Mouse (Mus musculus): Measurements from ENCODE around the gene Mtch1. TPM values are rescaled to one million over a fixed set of nuclear protein-coding genes. Genes with fewer than 3 reads are reported as not detected.

Gene Mtch1
- polyA plus RNA-seq (2017; shearing (Covaris generic)), result 4.8 TPM

DNA sequence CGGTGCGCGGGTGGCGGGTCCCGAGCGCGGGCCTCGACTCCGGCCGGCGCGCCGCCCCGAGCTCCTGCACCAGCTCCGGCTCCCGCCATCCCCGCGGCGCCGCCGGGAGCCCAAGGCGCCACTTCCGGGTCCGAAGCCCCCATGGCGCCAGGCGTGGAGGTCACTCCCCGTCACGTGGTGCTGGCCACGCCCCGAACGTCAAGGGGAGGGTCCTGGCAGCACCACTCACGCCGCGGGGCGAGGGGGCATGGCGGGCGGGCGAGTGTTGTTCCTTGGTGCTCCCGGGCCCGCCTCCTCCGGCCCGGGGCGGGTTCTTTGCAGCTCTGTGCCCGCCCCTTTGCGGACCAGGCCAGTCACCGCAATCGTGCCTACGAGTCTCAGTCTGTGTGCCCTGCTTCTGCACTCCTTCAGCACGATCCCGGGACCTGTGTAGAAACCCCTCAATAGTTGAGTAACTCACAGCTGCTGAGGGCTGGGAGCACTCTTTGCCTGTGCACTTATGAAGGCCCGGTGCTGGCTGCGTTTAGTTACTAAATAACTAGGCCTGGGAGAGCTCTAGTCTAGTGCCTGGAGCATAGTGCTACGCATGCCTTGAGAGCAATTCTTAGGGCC is at the start of gene Mtch1:
Gene Mtch1, minus strand, starts transcription at position 290 of the 612 bp plus-strand sequence.

DNA sequence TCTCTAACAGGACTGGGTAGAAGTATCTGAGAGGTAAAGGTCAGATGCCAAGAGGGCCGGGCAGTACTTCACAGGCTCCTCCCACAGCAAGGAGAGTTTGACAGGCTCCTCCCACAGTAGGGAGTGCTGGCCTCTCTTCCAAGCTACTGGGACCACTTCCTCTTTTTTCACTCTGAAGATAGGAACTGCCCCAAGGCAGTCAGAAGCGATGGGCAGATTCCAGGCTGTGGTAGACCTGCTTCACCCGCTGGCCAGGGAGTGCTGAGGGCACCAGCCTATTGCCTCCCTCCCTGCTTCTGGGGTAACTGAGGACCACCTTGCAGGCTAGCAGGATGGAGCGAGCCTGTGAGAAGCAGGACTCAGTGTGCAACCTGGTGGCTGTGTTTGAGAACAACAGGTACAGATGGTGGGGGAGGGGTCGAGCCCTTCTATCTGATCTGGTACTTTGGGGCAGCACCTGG is 13.1 kb upstream of the Mtch1 start, which contains the start of gene Fgd2:
Gene Fgd2, plus strand, starts transcription at position 154 of the 461 bp plus-strand sequence.

DNA sequence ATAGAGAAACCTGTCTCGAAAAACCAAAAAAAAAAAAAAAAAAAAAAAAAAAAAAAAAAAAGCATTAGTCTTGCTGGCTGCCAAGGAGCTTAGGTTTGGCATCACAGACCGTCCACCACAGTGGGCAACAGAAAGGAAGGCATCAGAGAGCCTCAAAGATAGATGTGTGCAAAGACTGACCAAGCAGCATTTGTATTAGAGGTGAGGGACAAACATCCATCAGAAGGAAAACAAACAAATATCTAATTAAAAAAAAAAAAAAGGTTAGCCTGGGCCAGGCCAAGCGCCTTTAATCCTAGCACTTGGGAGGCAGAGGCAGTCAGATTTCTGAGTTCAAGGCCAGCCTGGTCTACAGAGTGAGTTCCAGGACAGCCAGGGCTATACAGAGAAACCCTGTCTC is 30.4 kb downstream of the Mtch1 start, which contains the start of gene Pi16:
Gene Pi16, plus strand, starts transcription at position 301 of the 400 bp plus-strand sequence.

Other genes with a start within 250 kb of the Mtch1 start
- gene Rab44, start 233.8 kb downstream of the Mtch1 start, polyA plus RNA-seq (2017; shearing (Covaris generic)), result not detected
- gene Cpne5, start 109.8 kb downstream of the Mtch1 start, polyA plus RNA-seq (2017; shearing (Covaris generic)), result 1.1 TPM
- 98.4 TPM for gene Ppil1, start 83.7 kb downstream of the Mtch1 start, polyA plus RNA-seq (2017; shearing (Covaris generic))
- 151 TPM for gene BC004004, start 79.1 kb downstream of the Mtch1 start, polyA plus RNA-seq (2017; shearing (Covaris generic))
- gene Pi16, start 30.3 kb downstream of the Mtch1 start, polyA plus RNA-seq (2017; shearing (Covaris generic)), result not detected
- gene Fgd2, start 13.0 kb upstream of the Mtch1 start, polyA plus RNA-seq (2017; shearing (Covaris generic)), result 3.1 TPM
- gene Pim1, start 142.8 kb upstream of the Mtch1 start, polyA plus RNA-seq (2017; shearing (Covaris generic)), result 34.1 TPM
- gene Gm17657, start 201.7 kb upstream of the Mtch1 start, polyA plus RNA-seq (2017; shearing (Covaris generic)), result not detected
- gene Tbc1d22b, start 201.9 kb upstream of the Mtch1 start, polyA plus RNA-seq (2017; shearing (Covaris generic)), result 33.6 TPM
- gene Tmem217, start 204.5 kb upstream of the Mtch1 start, polyA plus RNA-seq (2017; shearing (Covaris generic)), result 5.2 TPM